Mouse (Mus musculus) hindbrain, embryonic 11.5 days (tissue): ENCODE data around the gene Olfr285. TPM values are rescaled to one million over a fixed set of nuclear protein-coding genes. Genes with fewer than 3 reads are reported as not detected.

Experiments
- ATAC-seq: fragments of 200-750 bp; cut with Nextera tagmentation; 2 replicates; pipeline ENCODE4 v1.8.0; 2017; ENCODE audit warnings: mild to moderate bottlenecking, moderate TSS enrichment, moderate library complexity; ENCODE audit not compliant: low FRiP score
- DNase-seq: peaks from one replicate; pipeline ENCODE4 v3.0.0-alpha.2; 2015; ENCODE audit warnings: low spot score
- H3K27ac ChIP-seq: fragments of 300-500 bp; sonication (generic); 2 replicates; pipeline ENCODE4 v1.5.1; 2014; ENCODE audit warnings: mild to moderate bottlenecking, low read depth, low read length
- H3K27me3 ChIP-seq: fragments of 300-500 bp; sonication (generic); 2 replicates; pipeline ENCODE4 v1.6.1; 2014; ENCODE audit warnings: mild to moderate bottlenecking, low read length, moderate library complexity, mixed read lengths; ENCODE audit not compliant: control insufficient read depth, insufficient read depth
- H3K36me3 ChIP-seq: fragments of 300-500 bp; sonication (generic); 2 replicates; pipeline ENCODE4 v1.6.1; 2014; ENCODE audit warnings: mild to moderate bottlenecking, low read length, moderate library complexity, mixed read lengths; ENCODE audit not compliant: control insufficient read depth, insufficient read depth
- H3K4me1 ChIP-seq: fragments of 300-500 bp; sonication (generic); replicated peaks from 2 replicates; pipeline ENCODE4 v1.6.1; 2014; ENCODE audit warnings: low read length, mixed read lengths; ENCODE audit not compliant: control insufficient read depth, insufficient read depth
- H3K4me2 ChIP-seq: fragments of 300-500 bp; sonication (generic); replicated peaks from 2 replicates; pipeline ENCODE4 v1.6.1; 2014; ENCODE audit warnings: mild to moderate bottlenecking, low read depth, low read length
- H3K4me3 ChIP-seq: fragments of 300-500 bp; sonication (generic); 2 replicates; pipeline ENCODE4 v1.5.1; 2014; ENCODE audit warnings: low read depth, low read length
- H3K9ac ChIP-seq: fragments of 300-500 bp; sonication (generic); 2 replicates; pipeline ENCODE4 v1.6.1; 2014; ENCODE audit warnings: low read depth, low read length
- H3K9me3 ChIP-seq: fragments of 300-500 bp; sonication (generic); 2 replicates; pipeline ENCODE4 v1.6.1; 2016; ENCODE audit warnings: low read length; ENCODE audit not compliant: control insufficient read depth
- WGBS: fragments of 180-500 bp; shearing (Covaris S2); extraction: QIAGEN DNeasy Blood & Tissue Kit; methylation state at CpG from one replicate; pipeline ENCODE4 v1.1.7; 2014; 5-methylcytosine and 5-hydroxymethylcytosine counted together
- polyA plus RNA-seq: library from polyadenylated mRNA; unstranded; fragments of >200 nt; fragmentation: Nextera tagmentation; extraction: Ambion mirVana; gene quantifications from 2 replicates; pipeline ENCODE4 v1.2.1, GENCODE M21; 2014

Gene Olfr285
- polyA plus RNA-seq, result not detected in 2 replicates

DNA sequence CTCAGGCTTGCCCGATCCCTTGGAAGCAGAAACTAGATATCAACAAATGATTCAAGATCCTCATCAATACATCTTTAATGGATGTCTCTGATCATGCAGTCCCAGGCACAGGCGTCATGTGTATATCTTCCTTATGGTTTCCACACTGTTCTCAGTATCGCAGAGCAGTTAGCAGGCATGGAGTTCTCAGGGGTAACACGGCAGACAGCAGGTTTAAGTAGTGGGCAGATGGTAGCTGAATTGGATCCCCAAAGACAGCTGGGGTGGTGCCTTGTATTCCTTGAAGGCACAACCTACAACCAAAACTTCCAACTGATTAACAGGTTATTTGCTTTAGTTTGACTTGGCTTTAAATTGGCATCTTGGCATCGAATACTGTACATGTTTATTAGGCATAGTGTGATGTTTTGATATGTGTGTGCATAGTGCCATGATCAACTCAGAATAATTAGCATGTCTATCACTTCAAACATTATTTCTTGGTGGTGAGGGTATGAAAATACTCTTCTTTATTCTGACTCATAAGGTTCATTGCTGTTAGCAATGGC, at the start of gene Olfr285:
Olfr285 (minus strand) TSS at position 177 of the 548 bp plus-strand sequence.
- no peak within 1 kb of the TSS for H3K9ac ChIP-seq
- H3K4me2 ChIP-seq, result no peak within 1 kb of the TSS
- DNase-seq (no peak), ATAC-seq (no peak)
- no peaks in the 10 kb centered on the region for H3K36me3 ChIP-seq
- no peaks in the 10 kb centered on the region for H3K4me1 ChIP-seq
- no peak within 1 kb of the TSS for H3K4me3 ChIP-seq
- WGBS, result 90% methylated on average over 5 of the region's 5 CpGs
- H3K27me3 ChIP-seq, result no peaks in the 10 kb centered on the region
- H3K9me3 ChIP-seq, result no peaks in the 10 kb centered on the region
- no peak within 1 kb of the TSS for H3K27ac ChIP-seq

DNA sequence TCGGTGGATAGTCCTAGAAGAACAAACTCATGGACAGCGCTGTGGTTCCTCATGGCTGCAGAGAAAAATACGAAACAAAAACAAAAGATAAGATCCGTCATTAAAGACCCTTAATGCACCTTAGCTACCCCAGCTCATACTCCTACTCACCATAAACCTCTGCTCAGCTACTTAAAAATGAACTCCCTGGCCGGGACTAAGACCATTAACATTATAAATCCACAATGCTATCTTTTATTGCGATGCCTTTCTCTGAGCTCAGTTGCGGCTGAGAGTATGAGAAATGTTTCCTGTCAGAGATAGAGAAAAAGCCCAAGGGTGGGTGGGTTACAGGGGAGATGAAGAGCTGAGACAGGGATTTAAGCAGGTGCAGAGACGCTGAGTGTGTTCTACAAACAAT, 23.7 kb upstream of the Olfr285 start, which contains the start of gene Olfr284:
Olfr284 (minus strand) TSS at position 101 of the 400 bp plus-strand sequence.
- H3K9ac ChIP-seq, result no peak within 1 kb of the TSS
- H3K27me3 ChIP-seq, result no peaks in the 10 kb centered on the region
- H3K36me3 ChIP-seq, result no peaks in the 10 kb centered on the region
- no peaks in the 10 kb centered on the region for H3K4me1 ChIP-seq
- no peak within 1 kb of the TSS for H3K27ac ChIP-seq
- 89% methylated on average over 8 of the region's 8 CpGs for WGBS
- ATAC-seq (no peak), DNase-seq (no peak)
- H3K4me3 ChIP-seq, result no peak within 1 kb of the TSS
- H3K9me3 ChIP-seq, result no peaks in the 10 kb centered on the region
- no peak within 1 kb of the TSS for H3K4me2 ChIP-seq

DNA sequence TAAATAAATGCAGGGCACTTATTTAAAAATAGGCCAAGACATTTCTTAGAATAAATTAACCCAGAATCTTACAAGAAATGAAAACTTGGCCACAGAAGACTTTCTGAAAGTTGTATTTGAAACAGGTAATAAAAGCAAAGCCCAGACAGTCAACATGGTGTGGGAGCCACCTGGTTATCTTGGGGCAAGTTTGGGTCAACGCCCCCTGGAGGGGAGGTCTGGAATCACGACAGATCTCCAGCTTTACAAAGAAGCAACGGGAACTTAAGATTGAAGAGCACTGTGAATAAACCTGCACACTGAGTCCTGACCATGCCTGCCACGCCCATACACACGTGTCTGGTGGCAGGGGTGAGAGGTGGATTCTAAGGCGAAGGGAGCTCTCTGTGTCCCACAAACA, 1.4 kb downstream of the Olfr285 start:
- WGBS, result 50% methylated on average over 6 of the region's 6 CpGs
- no peak overlapping the region for H3K4me3 ChIP-seq
- H3K4me1 ChIP-seq, result no peaks in the 10 kb centered on the region
- no peak overlapping the region for H3K27ac ChIP-seq
- DNase-seq (no peak), ATAC-seq (no peak)
- H3K9ac ChIP-seq, result no peak overlapping the region
- no peaks in the 10 kb centered on the region for H3K36me3 ChIP-seq
- H3K27me3 ChIP-seq, result no peaks in the 10 kb centered on the region
- H3K9me3 ChIP-seq, result no peaks in the 10 kb centered on the region
- H3K4me2 ChIP-seq, result no peak overlapping the region

DNA sequence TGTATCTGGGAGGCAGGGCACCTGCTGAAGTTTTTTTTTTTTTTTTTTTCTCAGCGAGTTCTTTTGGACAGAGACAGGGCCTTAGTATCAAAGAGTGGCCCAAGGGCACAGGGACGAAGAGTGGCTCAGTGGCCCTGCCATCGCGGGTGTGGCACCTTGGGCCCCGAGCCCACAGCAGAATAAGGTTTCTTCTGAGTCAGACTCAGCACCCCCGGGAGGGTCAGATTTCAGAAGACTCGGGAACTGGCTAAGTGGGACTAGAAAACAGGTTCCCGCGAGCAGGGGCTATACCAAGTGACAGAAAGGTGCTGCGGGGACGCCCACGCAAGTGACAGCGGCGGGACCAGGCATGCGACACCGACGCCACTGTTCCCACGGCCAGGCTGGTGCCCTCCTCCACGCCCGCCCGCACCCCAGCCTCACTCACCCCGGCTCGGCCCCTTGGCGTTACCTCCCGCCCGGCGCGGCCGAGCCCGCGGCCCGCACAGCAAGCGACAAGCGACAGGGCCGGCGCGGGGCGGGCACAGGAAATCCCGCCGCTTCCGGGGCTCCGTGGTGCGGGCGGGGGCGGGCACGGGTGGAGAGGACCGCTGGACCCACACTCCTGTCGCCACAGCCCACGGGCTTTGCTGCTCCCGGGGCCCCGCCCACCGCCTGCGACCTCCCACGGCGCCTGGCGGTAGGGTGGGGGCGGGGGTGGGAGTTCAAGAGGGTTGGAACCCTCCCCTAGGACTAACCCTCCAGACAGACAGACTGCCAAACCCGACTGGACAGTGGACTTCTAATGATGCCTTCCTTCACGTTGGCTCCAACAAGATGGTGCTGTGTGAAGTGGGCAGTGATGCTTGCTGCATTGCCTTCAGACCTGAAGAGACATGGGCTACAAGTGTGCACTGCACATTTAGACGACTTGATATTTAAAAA, 21.3 kb downstream of the Olfr285 start, which contains the start of gene Zfp641:
Zfp641 (minus strand) TSS at position 534 of the 924 bp plus-strand sequence.
- H3K4me1 ChIP-seq, result no peaks in the 10 kb centered on the region
- ATAC-seq, result peak; percentile 27; the same call in 1 of the 2 replicates
- peak within 1 kb of the TSS; percentile 92 for H3K4me2 ChIP-seq
- peak; percentile 58 for DNase-seq
- 5% methylated on average over 37 of the region's 60 CpGs for WGBS
- H3K9me3 ChIP-seq, result no peaks in the 10 kb centered on the region
- H3K36me3 ChIP-seq, result no peaks in the 10 kb centered on the region
- H3K27ac ChIP-seq, result no peak within 1 kb of the TSS
- H3K27me3 ChIP-seq, result no peaks in the 10 kb centered on the region
- peak within 1 kb of the TSS; percentile 67 for H3K4me3 ChIP-seq
- peak within 1 kb of the TSS; percentile 73 for H3K9ac ChIP-seq

DNA sequence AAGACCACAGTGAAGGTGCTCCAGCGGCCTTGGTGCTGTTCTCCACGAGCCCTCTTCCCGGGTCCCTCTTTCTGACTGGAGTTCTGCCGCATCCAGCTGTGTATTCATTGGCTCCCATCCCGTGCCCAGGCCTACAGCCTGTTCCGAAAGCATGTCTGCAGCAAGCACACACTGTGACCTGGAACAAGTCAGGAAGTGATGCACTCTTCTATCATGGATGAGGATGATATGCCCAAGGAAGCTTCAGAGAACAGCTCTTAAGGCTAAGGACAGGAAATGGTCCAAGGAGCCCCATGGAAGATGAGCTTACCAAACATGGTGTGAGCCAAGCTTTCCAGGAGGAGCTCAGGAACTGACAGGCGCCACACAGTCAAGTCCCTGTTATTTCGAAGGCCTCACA, 23.5 kb downstream of the Olfr285 start:
- Histone ChIP-seq H3K27me3 (no peaks in the 10 kb centered on the region), H3K9ac (no peak overlapping the region), H3K9me3 (no peaks in the 10 kb centered on the region), H3K4me1 (no peaks in the 10 kb centered on the region), H3K27ac (no peak overlapping the region), H3K4me2 (no peak overlapping the region), H3K36me3 (no peaks in the 10 kb centered on the region), H3K4me3 (no peak overlapping the region)
- DNase-seq (no peak), ATAC-seq (no peak)
- 91% methylated on average over 8 of the region's 8 CpGs for WGBS

DNA sequence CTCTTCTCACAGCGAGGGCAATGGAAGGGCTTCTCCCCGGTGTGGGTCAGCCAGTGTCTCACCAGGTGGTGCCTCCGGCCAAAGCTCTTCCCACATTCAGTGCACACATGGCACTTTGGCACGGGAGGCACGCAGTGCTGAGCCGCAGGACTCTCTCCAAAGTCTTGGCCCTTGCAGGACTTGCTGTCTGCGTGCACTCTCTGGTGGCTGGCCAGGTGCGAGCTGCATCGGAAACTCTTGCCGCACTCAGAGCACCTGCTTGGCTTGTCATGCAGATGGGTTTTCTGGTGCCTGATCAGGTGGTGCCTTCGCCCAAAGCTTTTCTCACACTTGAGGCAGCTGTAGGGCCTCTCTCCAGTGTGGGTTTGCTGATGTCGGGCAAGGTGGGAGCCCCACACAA, 28.6 kb downstream of the Olfr285 start:
- DNase-seq, result no peak
- Histone ChIP-seq H3K9ac (no peak overlapping the region), H3K9me3 (no peaks in the 10 kb centered on the region), H3K4me2 (no peak overlapping the region), H3K27ac (no peak overlapping the region), H3K36me3 (no peaks in the 10 kb centered on the region), H3K27me3 (no peaks in the 10 kb centered on the region), H3K4me1 (no peaks in the 10 kb centered on the region), H3K4me3 (no peak overlapping the region)
- no peak for ATAC-seq
- 76% methylated on average over 12 of the region's 12 CpGs for WGBS

DNA sequence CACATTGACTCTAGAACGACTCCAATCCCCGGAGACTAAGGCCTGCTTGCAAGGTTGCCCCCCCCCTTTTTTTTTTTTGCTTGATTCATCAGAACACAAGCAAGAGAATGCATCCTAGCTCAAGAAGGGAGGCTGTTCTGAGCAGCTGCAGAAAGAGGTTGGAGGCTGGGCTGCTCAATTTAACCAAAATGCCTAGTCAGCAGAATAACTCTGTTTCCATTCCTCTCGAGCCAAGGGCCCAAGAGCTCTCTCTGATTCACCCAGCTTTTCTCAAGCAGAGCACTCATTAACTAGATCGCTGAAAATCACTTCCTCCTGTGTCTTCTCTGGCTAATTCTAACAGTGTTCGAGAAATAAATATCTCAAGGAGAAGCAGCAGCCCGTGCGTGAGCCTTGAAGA, 30.7 kb downstream of the Olfr285 start:
- Histone ChIP-seq H3K4me1 (no peaks in the 10 kb centered on the region), H3K4me2 (no peak overlapping the region), H3K27me3 (no peaks in the 10 kb centered on the region), H3K36me3 (no peaks in the 10 kb centered on the region), H3K4me3 (no peak overlapping the region), H3K9me3 (no peaks in the 10 kb centered on the region), H3K9ac (no peak overlapping the region), H3K27ac (no peak overlapping the region)
- DNase-seq (no peak), ATAC-seq (no peak)
- WGBS, result 84% methylated on average over 7 of the region's 7 CpGs
